Mouse (Mus musculus): ENCODE results near the gene Gm20388. TPM values are rescaled to one million over a fixed set of nuclear protein-coding genes. Genes with fewer than 3 reads are reported as not detected.

Gm20388 gene
- polyA plus RNA-seq, 1 experiment from 2014 or later, result not detected

- Histone ChIP-seq H3K36me3 (ENCODE audit: control insufficient read depth, insufficient read depth, low read length) (no peaks in the 10 kb centered on the region), H3K4me3 (ENCODE audit: low read depth, low read length) (peak overlapping the region; percentile 91), H3K27me3 (ENCODE audit: control insufficient read depth, insufficient read depth, low read length) (no peaks in the 10 kb centered on the region), H3K27ac (ENCODE audit: low read depth, low read length) (peak overlapping the region; percentile 62; the same call in 1 of the 2 replicates), H3K4me1 (ENCODE audit: control insufficient read depth, insufficient read depth, low read length) (peaks cover 17% of the 10 kb centered on the region), H3K9me3 (ENCODE audit: control insufficient read depth, low read length) (no peaks in the 10 kb centered on the region), H3K4me2 (peak overlapping the region; percentile 42), H3K9ac (ENCODE audit: low read length) (peak overlapping the region; percentile 97)
- DNase-seq (ENCODE audit: low spot score, missing footprints) (no peak), ATAC-seq (ENCODE audit: low FRiP score) (peak; percentile 25; the same call in 1 of the 2 replicates)
- under 1% methylated on average over 14 of the region's 14 CpGs for WGBS
Measured at GRCm38 (mm10) chr8:123064809-123065213, 3154.2 kb downstream of the Gm20388 start.

DNA sequence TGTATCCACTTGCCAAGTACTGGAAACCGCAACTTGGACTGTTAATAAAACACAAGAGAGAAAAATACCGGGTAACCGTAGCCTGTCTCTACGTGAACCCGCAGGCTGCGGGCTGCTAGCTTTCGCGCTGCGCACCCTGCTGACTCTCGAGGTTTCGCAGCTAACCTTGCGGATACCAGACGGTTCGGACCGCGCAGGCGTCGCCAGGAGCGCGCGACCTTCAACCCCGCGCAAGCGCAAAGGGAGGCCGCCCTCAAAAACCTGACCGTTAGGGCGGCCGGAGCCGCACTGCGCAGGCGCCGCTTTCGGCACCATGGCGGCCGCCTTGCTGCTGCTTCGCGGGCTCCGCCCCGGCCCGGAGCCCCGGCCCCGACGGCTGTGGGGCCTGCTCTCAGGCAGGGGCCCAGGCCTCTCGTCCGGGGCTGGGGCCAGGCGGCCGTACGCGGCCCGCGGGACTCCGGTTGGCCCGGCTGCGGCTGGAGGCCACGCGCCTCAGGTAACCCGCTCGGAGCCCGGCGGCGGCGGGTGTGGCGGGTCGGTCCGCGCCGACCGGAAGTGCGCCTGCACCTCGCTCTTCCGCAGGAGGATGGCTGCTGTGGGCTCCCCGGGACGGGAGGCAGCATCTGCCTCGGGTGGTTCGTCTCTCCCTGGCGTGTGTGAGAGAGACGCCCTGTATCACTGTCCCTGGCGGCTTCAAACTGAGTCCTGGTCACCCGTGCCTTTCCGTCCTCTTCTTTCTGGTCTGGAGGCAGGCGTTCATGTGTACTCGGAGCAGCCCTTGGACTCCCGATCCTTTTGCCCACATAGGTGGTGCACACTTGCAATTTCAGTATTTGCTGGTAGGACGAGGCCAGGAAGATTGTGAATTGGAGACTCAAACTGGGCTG lies 3154.8 kb downstream of the Gm20388 start:
- peak overlapping the region; percentile 83 for H3K27ac ChIP-seq (ENCODE audit: low read depth, low read length)
- peak; percentile 100 for DNase-seq (ENCODE audit: low spot score, missing footprints)

DNA sequence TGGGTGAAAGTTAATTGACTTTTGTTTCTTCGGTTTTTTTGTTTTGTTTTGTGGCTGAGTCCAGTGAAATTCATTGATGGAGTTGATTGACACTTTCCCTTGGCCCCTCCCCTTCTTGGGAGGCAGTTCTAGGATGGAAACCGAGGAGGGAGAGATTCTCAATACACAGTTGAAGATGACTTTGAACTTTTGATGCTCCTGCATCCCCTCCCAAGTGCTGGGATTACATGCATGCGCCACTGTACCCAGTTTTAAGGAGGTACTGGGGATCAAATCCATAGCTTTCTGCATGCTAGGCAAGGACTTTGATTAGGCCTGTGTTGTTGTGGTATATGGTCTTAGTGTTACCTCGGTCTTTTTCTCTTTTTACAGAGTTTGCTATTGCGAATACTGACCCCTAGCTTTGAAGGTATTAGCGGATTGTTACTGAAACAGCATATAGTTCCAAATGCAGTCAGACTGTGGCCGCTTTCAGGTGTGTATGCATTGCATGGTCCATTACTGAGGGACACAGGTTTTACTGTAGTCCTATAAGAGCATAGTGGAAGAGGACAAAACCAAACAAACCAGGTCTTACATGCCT lies 3155.6 kb downstream of the Gm20388 start:
- H3K9ac ChIP-seq (ENCODE audit: low read length), result peak overlapping the region; percentile 97
- peak overlapping the region; percentile 82 for H3K4me2 ChIP-seq
- WGBS, result 35% methylated on average over 7 of the region's 7 CpGs
- peak overlapping the region; percentile 91 for H3K4me3 ChIP-seq (ENCODE audit: low read depth, low read length)
- 0 out of 2 replicates have a peak, but pooled peaks have one; percentile 10 for ATAC-seq (ENCODE audit: low FRiP score)
- H3K9me3 ChIP-seq (ENCODE audit: control insufficient read depth, low read length), result no peaks in the 10 kb centered on the region
- H3K27me3 ChIP-seq (ENCODE audit: control insufficient read depth, insufficient read depth, low read length), result no peaks in the 10 kb centered on the region
- H3K36me3 ChIP-seq (ENCODE audit: control insufficient read depth, insufficient read depth, low read length), result no peaks in the 10 kb centered on the region
- DNase-seq (ENCODE audit: low spot score, missing footprints), result no peak
- H3K4me1 ChIP-seq (ENCODE audit: control insufficient read depth, insufficient read depth, low read length), result peaks cover 17% of the 10 kb centered on the region
- peak overlapping the region; percentile 83; the same call in 1 of the 2 replicates for H3K27ac ChIP-seq (ENCODE audit: low read depth, low read length)

More for the DNA sequence above, 3154.8 kb downstream of the Gm20388 start:
- Histone ChIP-seq H3K4me3 (ENCODE audit: low read depth, low read length) (peak overlapping the region; percentile 91), H3K9ac (ENCODE audit: low read length) (peak overlapping the region; percentile 97), H3K36me3 (ENCODE audit: control insufficient read depth, insufficient read depth, low read length) (no peaks in the 10 kb centered on the region), H3K9me3 (ENCODE audit: control insufficient read depth, low read length) (no peaks in the 10 kb centered on the region), H3K27me3 (ENCODE audit: control insufficient read depth, insufficient read depth, low read length) (no peaks in the 10 kb centered on the region), H3K4me2 (peak overlapping the region; percentile 82), H3K4me1 (ENCODE audit: control insufficient read depth, insufficient read depth, low read length) (peaks cover 17% of the 10 kb centered on the region)
- WGBS, result under 1% methylated on average over 78 of the region's 84 CpGs
- ATAC-seq (ENCODE audit: low FRiP score), result peak; percentile 96

- 93% methylated on average over 4 of the region's 4 CpGs for WGBS
- DNase-seq (ENCODE audit: low spot score, missing footprints), result no peak
Measured at GRCm38 (mm10) chr8:123071176-123071575, 3160.5 kb downstream of the Gm20388 start.

DNA sequence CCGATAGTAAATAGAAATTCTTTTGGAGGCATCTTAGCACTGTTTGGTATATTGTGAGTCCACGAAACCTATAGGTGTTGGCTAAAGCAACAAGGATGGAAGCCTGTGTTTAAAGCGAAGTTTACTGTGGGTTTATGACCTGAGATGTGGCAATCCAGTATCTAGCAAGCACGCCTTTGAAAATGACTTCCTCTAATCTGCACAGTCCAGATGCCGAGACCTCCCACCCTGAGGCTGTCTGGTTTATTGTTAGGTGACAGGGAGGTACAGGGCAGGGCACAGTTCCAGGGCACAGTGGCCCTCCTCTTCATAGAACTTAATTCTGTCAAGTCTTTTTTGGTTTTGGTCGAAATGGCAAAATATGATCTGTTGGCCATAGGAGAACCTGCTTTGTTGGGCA lies 3166.6 kb downstream of the Gm20388 start:
- Histone ChIP-seq H3K9me3 (ENCODE audit: control insufficient read depth, low read length) (no peaks in the 10 kb centered on the region), H3K36me3 (ENCODE audit: control insufficient read depth, insufficient read depth, low read length) (peaks cover 25% of the 10 kb centered on the region), H3K4me3 (ENCODE audit: low read depth, low read length) (no peak overlapping the region), H3K4me2 (no peak overlapping the region), H3K4me1 (ENCODE audit: control insufficient read depth, insufficient read depth, low read length) (no peaks in the 10 kb centered on the region), H3K27ac (ENCODE audit: low read depth, low read length) (no peak overlapping the region), H3K9ac (ENCODE audit: low read length) (no peak overlapping the region), H3K27me3 (ENCODE audit: control insufficient read depth, insufficient read depth, low read length) (no peaks in the 10 kb centered on the region)
- 90% methylated on average over 6 of the region's 6 CpGs for WGBS
- ATAC-seq (ENCODE audit: low FRiP score), result no peak
- no peak for DNase-seq (ENCODE audit: low spot score, missing footprints)

More at GRCm38 (mm10) chr8:123071176-123071575, 3160.5 kb downstream of the Gm20388 start:
- Histone ChIP-seq H3K4me2 (no peak overlapping the region), H3K27me3 (ENCODE audit: control insufficient read depth, insufficient read depth, low read length) (no peaks in the 10 kb centered on the region), H3K4me1 (ENCODE audit: control insufficient read depth, insufficient read depth, low read length) (peaks cover 11% of the 10 kb centered on the region), H3K27ac (ENCODE audit: low read depth, low read length) (no peak overlapping the region), H3K36me3 (ENCODE audit: control insufficient read depth, insufficient read depth, low read length) (0 out of 2 replicates have a peak, but pooled peaks cover 8% of the 10 kb centered on the region), H3K4me3 (ENCODE audit: low read depth, low read length) (no peak overlapping the region), H3K9ac (ENCODE audit: low read length) (no peak overlapping the region), H3K9me3 (ENCODE audit: control insufficient read depth, low read length) (no peaks in the 10 kb centered on the region)
- no peak for ATAC-seq (ENCODE audit: low FRiP score)

GRCm38 (mm10) chr8:123082993-123083392 lies 3172.4 kb downstream of the Gm20388 start:
- 85% methylated on average over 6 of the region's 6 CpGs for WGBS
- H3K4me1 ChIP-seq (ENCODE audit: control insufficient read depth, insufficient read depth, low read length), result no peaks in the 10 kb centered on the region
- no peak overlapping the region for H3K4me2 ChIP-seq
- H3K9ac ChIP-seq (ENCODE audit: low read length), result no peak overlapping the region
- peaks cover 24% of the 10 kb centered on the region for H3K36me3 ChIP-seq (ENCODE audit: control insufficient read depth, insufficient read depth, low read length)
- no peaks in the 10 kb centered on the region for H3K9me3 ChIP-seq (ENCODE audit: control insufficient read depth, low read length)
- no peak overlapping the region for H3K4me3 ChIP-seq (ENCODE audit: low read depth, low read length)
- ATAC-seq (ENCODE audit: low FRiP score) (no peak), DNase-seq (ENCODE audit: low spot score, missing footprints) (no peak)
- H3K27me3 ChIP-seq (ENCODE audit: control insufficient read depth, insufficient read depth, low read length), result no peaks in the 10 kb centered on the region
- H3K27ac ChIP-seq (ENCODE audit: low read depth, low read length), result no peak overlapping the region

DNA sequence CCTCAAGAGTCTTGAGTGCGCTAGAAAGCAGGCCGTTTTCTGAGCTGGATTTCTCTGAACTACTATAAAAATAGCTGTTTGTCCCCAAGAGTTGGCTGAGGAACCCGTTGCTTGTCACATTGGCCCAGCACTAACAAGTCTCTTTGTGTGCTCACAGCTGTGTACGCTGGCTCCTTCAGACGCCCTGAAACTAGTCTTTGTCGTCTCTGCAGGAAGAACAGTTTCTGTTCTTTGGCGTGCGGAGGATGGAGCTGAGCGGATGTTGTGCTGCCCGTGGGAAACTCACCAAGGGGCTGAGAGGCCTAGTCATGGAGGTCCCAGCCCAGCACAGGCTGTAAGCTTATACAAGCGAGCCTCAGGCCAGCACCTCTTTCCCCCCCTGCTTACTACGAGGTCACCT lies 3173.0 kb downstream of the Gm20388 start:
- Histone ChIP-seq H3K27ac (ENCODE audit: low read depth, low read length) (no peak overlapping the region), H3K27me3 (ENCODE audit: control insufficient read depth, insufficient read depth, low read length) (no peaks in the 10 kb centered on the region), H3K4me1 (ENCODE audit: control insufficient read depth, insufficient read depth, low read length) (no peaks in the 10 kb centered on the region), H3K9ac (ENCODE audit: low read length) (no peak overlapping the region), H3K4me2 (no peak overlapping the region), H3K4me3 (ENCODE audit: low read depth, low read length) (no peak overlapping the region), H3K9me3 (ENCODE audit: control insufficient read depth, low read length) (no peaks in the 10 kb centered on the region), H3K36me3 (ENCODE audit: control insufficient read depth, insufficient read depth, low read length) (peaks cover 25% of the 10 kb centered on the region)
- ATAC-seq (ENCODE audit: low FRiP score) (no peak), DNase-seq (ENCODE audit: low spot score, missing footprints) (no peak)
- 92% methylated on average over 12 of the region's 12 CpGs for WGBS

DNA sequence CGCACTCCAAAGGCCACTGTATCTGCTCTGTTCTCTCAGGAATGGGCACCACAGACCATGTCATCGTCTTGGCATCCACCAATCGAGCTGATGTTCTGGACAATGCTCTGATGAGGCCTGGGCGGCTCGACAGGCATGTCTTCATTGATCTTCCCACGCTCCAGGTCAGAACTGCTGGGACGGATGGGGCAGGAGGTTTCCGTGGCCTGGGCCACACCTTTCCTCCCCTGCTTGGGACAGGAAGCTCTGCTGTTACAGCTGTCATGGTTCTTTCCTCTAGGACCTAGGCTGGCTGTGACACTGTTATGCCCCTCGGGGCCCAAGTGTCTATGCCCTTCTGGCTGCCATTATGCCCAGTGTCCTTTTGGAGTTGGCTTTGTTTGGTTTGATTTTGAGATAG lies 3176.6 kb downstream of the Gm20388 start:
- H3K4me3 ChIP-seq (ENCODE audit: low read depth, low read length), result no peak overlapping the region
- no peak for DNase-seq (ENCODE audit: low spot score, missing footprints)
- H3K4me2 ChIP-seq, result no peak overlapping the region
- H3K27me3 ChIP-seq (ENCODE audit: control insufficient read depth, insufficient read depth, low read length), result no peaks in the 10 kb centered on the region
- ATAC-seq (ENCODE audit: low FRiP score), result no peak
- WGBS, result 95% methylated on average over 9 of the region's 9 CpGs
- H3K9me3 ChIP-seq (ENCODE audit: control insufficient read depth, low read length), result no peaks in the 10 kb centered on the region
- H3K9ac ChIP-seq (ENCODE audit: low read length), result no peak overlapping the region
- H3K4me1 ChIP-seq (ENCODE audit: control insufficient read depth, insufficient read depth, low read length), result no peaks in the 10 kb centered on the region
- H3K27ac ChIP-seq (ENCODE audit: low read depth, low read length), result no peak overlapping the region
- peaks cover 31% of the 10 kb centered on the region for H3K36me3 ChIP-seq (ENCODE audit: control insufficient read depth, insufficient read depth, low read length)

- 94% methylated on average over 11 of the region's 11 CpGs for WGBS
- Histone ChIP-seq H3K4me1 (ENCODE audit: control insufficient read depth, insufficient read depth, low read length) (peaks cover 2% of the 10 kb centered on the region; the same call in 1 of the 2 replicates), H3K27me3 (ENCODE audit: control insufficient read depth, insufficient read depth, low read length) (no peaks in the 10 kb centered on the region), H3K36me3 (ENCODE audit: control insufficient read depth, insufficient read depth, low read length) (peaks cover 14% of the 10 kb centered on the region), H3K9ac (ENCODE audit: low read length) (no peak overlapping the region), H3K4me3 (ENCODE audit: low read depth, low read length) (no peak overlapping the region), H3K27ac (ENCODE audit: low read depth, low read length) (no peak overlapping the region), H3K4me2 (no peak overlapping the region), H3K9me3 (ENCODE audit: control insufficient read depth, low read length) (no peaks in the 10 kb centered on the region)
- DNase-seq (ENCODE audit: low spot score, missing footprints) (no peak), ATAC-seq (ENCODE audit: low FRiP score) (no peak)
Measured at GRCm38 (mm10) chr8:123097216-123097615, 3186.6 kb downstream of the Gm20388 start.

All from midbrain, embryonic 11.5 days (tissue).